In the genomic region with DNA sequence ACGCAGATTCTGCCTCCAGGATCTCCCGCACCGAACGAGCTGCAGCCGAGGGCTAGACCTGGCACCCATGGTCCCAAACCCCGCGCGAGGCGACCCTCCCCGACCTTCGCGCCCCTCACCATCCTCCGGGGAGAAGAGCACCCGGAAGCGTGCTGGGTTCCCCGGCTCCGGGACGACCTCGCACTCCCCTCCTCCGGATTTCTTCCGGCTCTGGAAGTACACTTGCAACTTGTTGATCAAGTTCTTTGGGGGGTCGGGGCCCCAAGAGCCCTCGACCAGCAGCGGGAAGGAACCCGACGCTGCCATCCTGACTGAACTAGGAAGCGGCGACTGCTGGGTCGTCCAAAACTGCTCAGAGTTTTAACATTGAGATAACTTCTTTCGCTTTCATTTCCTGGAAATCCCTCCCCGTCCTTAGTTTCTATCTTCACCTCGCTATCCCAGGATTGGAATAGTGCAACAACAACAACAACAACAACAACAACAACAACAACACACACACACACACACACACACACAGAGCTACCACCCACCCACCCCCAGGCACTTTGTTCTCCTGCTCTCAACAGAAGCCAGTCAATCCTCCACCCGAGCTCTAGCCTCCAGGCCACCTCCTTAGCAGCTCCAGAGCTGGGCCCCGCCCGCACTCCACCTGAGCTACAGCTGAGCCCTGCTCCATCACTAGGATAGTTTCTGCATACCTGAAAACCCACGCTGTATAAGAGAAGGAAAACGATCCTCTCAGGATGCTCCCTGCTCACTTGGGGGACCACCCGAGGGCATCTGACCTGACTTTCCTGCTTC, we compare ENCODE assay signal across 8 mouse cellular contexts. TPM values are rescaled to one million over a fixed set of nuclear protein-coding genes. Genes with fewer than 3 reads are reported as not detected.
DNase-seq lines count a peak whose midpoint lies in the region; ATAC-seq and TF ChIP-seq lines count a peak whose summit lies in the region.

TSS of gene Parp14 (minus strand) at position 497 of the 804 bp plus-strand sequence.

- TF ChIP-seq CTCF in liver, adult 2 months (IDR thresholded peaks at IDR 0.05; ENCODE audit: low read depth, low read length), result no peak

- no peaks in the 10 kb centered on the region for H3K9me3 ChIP-seq in forebrain, embryonic 16.5 days (ENCODE audit: control insufficient read depth, low read length)
- H3K9me3 ChIP-seq in hindbrain, embryonic 15.5 days, result no peaks in the 10 kb centered on the region
- H3K9me3 ChIP-seq in midbrain, embryonic 16.5 days (replicated peaks; ENCODE audit: control insufficient read depth, low read length, poor library complexity, severe bottlenecking), result no peaks in the 10 kb centered on the region

- ATAC-seq in frontal cortex, adult (ENCODE audit: low TSS enrichment), result 0 out of 2 replicates have a peak, but pooled peaks have one; percentile 58
- ATAC-seq in forebrain, embryonic 16.5 days, result no peak
- no peak for ATAC-seq in hindbrain, embryonic 15.5 days (ENCODE audit: low FRiP score, low read depth)
- ATAC-seq in midbrain, embryonic 16.5 days, result peak; percentile 62; the same call in 1 of the 2 replicates

- under 1% methylated on average over 37 of the region's 38 CpGs for WGBS in forebrain, embryonic 16.5 days
- WGBS in hindbrain, embryonic 15.5 days, result 2% methylated on average over 38 of the region's 38 CpGs
- 1% methylated on average over 38 of the region's 38 CpGs for WGBS in liver, adult 2 months
- WGBS in midbrain, embryonic 16.5 days, result 1% methylated on average over 38 of the region's 38 CpGs

- peak within 1 kb of the TSS; percentile 98 for H3K4me2 ChIP-seq in forebrain, embryonic 16.5 days (ENCODE audit: low read length)
- H3K4me2 ChIP-seq in hindbrain, embryonic 15.5 days, result peak within 1 kb of the TSS; percentile 96
- peak within 1 kb of the TSS; percentile 84 for H3K4me2 ChIP-seq in midbrain, embryonic 16.5 days (ENCODE audit: low read length)

- TF ChIP-seq POLR2A in liver, adult 2 months (IDR thresholded peaks at IDR 0.05; ENCODE audit: extremely low read depth, insufficient read depth, low read length), result peak; percentile 60

- peak within 1 kb of the TSS; percentile 54 for H3K4me3 ChIP-seq in forebrain, embryonic 16.5 days (replicated peaks; ENCODE audit: low read length)
- peak within 1 kb of the TSS; percentile 49 for H3K4me3 ChIP-seq in hindbrain, embryonic 15.5 days
- H3K4me3 ChIP-seq in liver, adult 2 months (ENCODE audit: insufficient read depth, low read depth, low read length), result peak within 1 kb of the TSS; percentile 79
- H3K4me3 ChIP-seq in midbrain, embryonic 16.5 days (ENCODE audit: low read depth, low read length), result peak within 1 kb of the TSS; percentile 42

- no peak within 1 kb of the TSS for H3K27ac ChIP-seq in forebrain, embryonic 16.5 days (ENCODE audit: low read length)
- H3K27ac ChIP-seq in hindbrain, embryonic 15.5 days (replicated peaks), result no peak within 1 kb of the TSS
- peak within 1 kb of the TSS; percentile 76 for H3K27ac ChIP-seq in liver, adult 2 months (replicated peaks; ENCODE audit: insufficient read depth, low read depth, low read length)
- H3K27ac ChIP-seq in midbrain, embryonic 16.5 days (ENCODE audit: low read length), result no peak within 1 kb of the TSS

- DNase-seq in frontal cortex, postnatal 25 days (ENCODE audit: low spot score in 2 of 2), result no peak
- DNase-seq in adrenal gland, postnatal 25 days, result peak; percentile 42
- DNase-seq in liver, adult 2 months (ENCODE audit: extremely low read depth, low read depth, low spot score), result peak; percentile 67
- DNase-seq in thymus, adult 18-20 months, result peak; percentile 49 to 59

- H3K36me3 ChIP-seq in forebrain, embryonic 16.5 days (ENCODE audit: control insufficient read depth, insufficient read depth), result no peaks in the 10 kb centered on the region
- H3K36me3 ChIP-seq in hindbrain, embryonic 15.5 days, result no peaks in the 10 kb centered on the region
- peaks cover 2% of the 10 kb centered on the region; the same call in 1 of the 2 replicates for H3K36me3 ChIP-seq in liver, adult 2 months (ENCODE audit: control insufficient read depth, insufficient read depth, low read length)
- no peaks in the 10 kb centered on the region for H3K36me3 ChIP-seq in midbrain, embryonic 16.5 days (ENCODE audit: control insufficient read depth, insufficient read depth, low read length)

- peaks cover 6% of the 10 kb centered on the region; the same call in 1 of the 2 replicates for H3K27me3 ChIP-seq in forebrain, embryonic 16.5 days (replicated peaks; ENCODE audit: control insufficient read depth, insufficient read depth, low read length)
- H3K27me3 ChIP-seq in hindbrain, embryonic 15.5 days, result peaks cover 33% of the 10 kb centered on the region
- no peaks in the 10 kb centered on the region for H3K27me3 ChIP-seq in liver, adult 2 months (ENCODE audit: control insufficient read depth, insufficient read depth, low read length)
- H3K27me3 ChIP-seq in midbrain, embryonic 16.5 days (ENCODE audit: control insufficient read depth, insufficient read depth, low read depth, low read length), result peaks cover 13% of the 10 kb centered on the region

- H3K9ac ChIP-seq in forebrain, embryonic 16.5 days (replicated peaks; ENCODE audit: low read depth, low read length), result peak within 1 kb of the TSS; percentile 67
- peak within 1 kb of the TSS; percentile 47; the same call in 1 of the 2 replicates for H3K9ac ChIP-seq in hindbrain, embryonic 15.5 days
- H3K9ac ChIP-seq in liver, adult 2 months (ENCODE audit: low read depth, low read length), result peak within 1 kb of the TSS; percentile 87
- peak within 1 kb of the TSS; percentile 57 for H3K9ac ChIP-seq in midbrain, embryonic 16.5 days (ENCODE audit: low read depth, low read length)

- H3K79me2 ChIP-seq in liver, adult 2 months (ENCODE audit: control insufficient read depth, insufficient read depth, low read length), result no peaks in the 10 kb centered on the region

- H3K4me1 ChIP-seq in forebrain, embryonic 16.5 days (replicated peaks; ENCODE audit: control insufficient read depth, insufficient read depth, low read length), result peaks cover 9% of the 10 kb centered on the region; the same call in 1 of the 2 replicates
- peaks cover 12% of the 10 kb centered on the region for H3K4me1 ChIP-seq in hindbrain, embryonic 15.5 days (replicated peaks)
- peaks cover 10% of the 10 kb centered on the region for H3K4me1 ChIP-seq in liver, adult 2 months (ENCODE audit: control insufficient read depth, insufficient read depth, low read length)
- H3K4me1 ChIP-seq in midbrain, embryonic 16.5 days (ENCODE audit: control insufficient read depth, insufficient read depth, low read length), result peaks cover 5% of the 10 kb centered on the region

RNA-seq across cellular contexts. Expression of gene Parp14, which starts in this region (rescaled TPM):
- total RNA-seq in adrenal gland, postnatal 25 days (2021), result 12.9 and 18.6 TPM in 2 replicates
- 0.13 and 0.20 TPM in 2 replicates for polyA plus RNA-seq in forebrain, embryonic 16.5 days (2015; fragmentation: Nextera tagmentation; extraction: Ambion mirVana)
- polyA plus RNA-seq in hindbrain, embryonic 15.5 days (2015; fragmentation: Nextera tagmentation; extraction: Ambion mirVana), result 0.34 and 0.77 TPM in 2 replicates
- 19.5 and 24.5 TPM in 2 replicates for total RNA-seq in liver, adult 2 months (2014; rRNA removed)
- 3.3 and 4.5 TPM in 2 replicates for polyA plus RNA-seq in liver, adult 2 months (2012; rRNA removed)
- 0.15 and 0.27 TPM in 2 replicates for polyA plus RNA-seq in midbrain, embryonic 16.5 days (2015; fragmentation: Nextera tagmentation; extraction: Ambion mirVana)

Comparison
In these comparisons a context has a peak if more than half of its experiments do, and no peak if none do; other contexts are left out.
1. Peak in ATAC-seq, H3K4me3 ChIP-seq, H3K9ac ChIP-seq and H3K4me2 ChIP-seq in midbrain, embryonic 16.5 days; RNA of the gene not detected or under 1 TPM.
2. DNase-seq: peak in adrenal gland, postnatal 25 days (single experiment), liver, adult 2 months (single experiment) and thymus, adult 18-20 months (2 of 2); none in frontal cortex, postnatal 25 days (0 of 2).
3. Peak in every context shown above with its lines, with median percentiles within 50 percentile points of each other: H3K4me2 ChIP-seq, H3K4me3 ChIP-seq and H3K9ac ChIP-seq.